Mouse (Mus musculus) liver, postnatal 0 days (tissue): ENCODE results near the gene Cyp2j7. TPM values are rescaled to one million over a fixed set of nuclear protein-coding genes. Genes with fewer than 3 reads are reported as not detected.
"Not testable (repeated sequence)": the region's sequence is repeated elsewhere in the genome, so short reads cannot be mapped to it uniquely, and the experiment has no call there.

Experiments
- ATAC-seq: fragments of 200-750 bp; cut with Nextera tagmentation; 2 replicates; pipeline ENCODE4 v1.8.0; 2017; ENCODE audit warnings: mild to moderate bottlenecking, moderate library complexity
- DNase-seq: peaks from one replicate; pipeline ENCODE4 v3.0.0-alpha.2; 2016
- H3K27ac ChIP-seq: fragments of 300-500 bp; sonication (generic); 2 replicates; pipeline ENCODE4 v1.5.1; 2014; ENCODE audit warnings: antibody characterized with exemption, moderate library complexity, mild to moderate bottlenecking, low read depth
- H3K27me3 ChIP-seq: fragments of 300-500 bp; sonication (generic); 2 replicates; pipeline ENCODE4 v1.6.1; 2014; ENCODE audit warnings: low read length, control low read depth, mixed read lengths; ENCODE audit not compliant: insufficient read depth
- H3K36me3 ChIP-seq: fragments of 300-500 bp; sonication (generic); replicated peaks from 2 replicates; pipeline ENCODE4 v1.6.1; 2014; ENCODE audit warnings: mild to moderate bottlenecking, control low read depth, low read length, moderate library complexity, mixed read lengths; ENCODE audit not compliant: insufficient read depth
- H3K4me1 ChIP-seq: fragments of 300-500 bp; sonication (generic); 2 replicates; pipeline ENCODE4 v1.6.1; 2014; ENCODE audit warnings: antibody characterized with exemption, mild to moderate bottlenecking, control low read depth; ENCODE audit not compliant: insufficient read depth
- H3K4me2 ChIP-seq: fragments of 300-500 bp; sonication (generic); 2 replicates; pipeline ENCODE4 v1.6.1; 2014; ENCODE audit warnings: low read depth, mild to moderate bottlenecking, low read length, moderate library complexity, mixed read lengths
- H3K4me3 ChIP-seq: fragments of 300-500 bp; sonication (generic); 2 replicates; pipeline ENCODE4 v1.5.1; 2014; ENCODE audit warnings: low read depth, low read length
- H3K9ac ChIP-seq: fragments of 300-500 bp; sonication (generic); replicated peaks from 2 replicates; pipeline ENCODE4 v1.6.1; 2014; ENCODE audit warnings: mild to moderate bottlenecking, moderate library complexity
- H3K9me3 ChIP-seq: fragments of 300-500 bp; sonication (generic); 2 replicates; pipeline ENCODE4 v1.6.1; 2016; ENCODE audit warnings: mild to moderate bottlenecking, control low read depth, low read length, mixed read lengths
- CTCF ChIP-seq: sonication (generic); IDR thresholded peaks from 2 replicates; pipeline ENCODE4 v1.5.1; 2016; ENCODE audit warnings: antibody characterized with exemption, low read depth
- EP300 ChIP-seq: IDR thresholded peaks from 2 replicates; pipeline ENCODE4 v1.6.1; 2016; ENCODE audit warnings: antibody characterized with exemption, low read depth, mild to moderate bottlenecking
- WGBS: fragments of 180-500 bp; shearing (Covaris S2); extraction: QIAGEN DNeasy Blood & Tissue Kit; methylation state at CpG from one replicate; pipeline ENCODE4 v1.1.7; 2014; ENCODE audit not compliant: insufficient replicate concordance; 5-methylcytosine and 5-hydroxymethylcytosine counted together
- polyA plus RNA-seq: library from polyadenylated mRNA; unstranded; fragments of >200 nt; fragmentation: Nextera tagmentation; extraction: Ambion mirVana; gene quantifications from 2 replicates; pipeline ENCODE4 v1.2.1, GENCODE M21; 2015

The Cyp2j7 gene
- not detected in 2 replicates for polyA plus RNA-seq

DNA sequence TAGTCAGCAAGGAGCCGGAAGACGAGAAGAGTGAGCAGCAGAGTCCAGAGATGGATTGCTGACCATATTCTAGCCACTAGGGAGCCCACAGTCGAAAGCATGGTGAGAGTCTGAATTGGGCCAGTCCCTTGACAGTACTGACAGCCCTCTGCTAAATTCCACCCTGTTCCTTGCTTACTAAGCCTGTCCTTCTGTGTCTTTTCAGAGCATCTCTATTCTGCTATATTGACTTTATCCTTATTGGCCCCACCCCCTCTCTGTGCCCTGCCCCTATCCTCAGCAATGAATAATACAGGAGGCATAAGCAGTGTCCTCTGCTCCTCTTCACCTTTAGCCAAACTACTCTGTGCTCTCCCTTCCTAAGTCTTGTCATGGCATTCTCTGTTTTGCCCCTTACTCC, at the start of gene Cyp2j7:
Gene Cyp2j7, minus strand, starts transcription at position 101 of the 400 bp plus-strand sequence.
- Histone ChIP-seq H3K27ac (no peak within 1 kb of the TSS), H3K4me1 (no peaks in the 10 kb centered on the region), H3K9ac (no peak within 1 kb of the TSS), H3K4me2 (no peak within 1 kb of the TSS), H3K9me3 (no peaks in the 10 kb centered on the region), H3K4me3 (no peak within 1 kb of the TSS), H3K36me3 (no peaks in the 10 kb centered on the region), H3K27me3 (no peaks in the 10 kb centered on the region)
- ATAC-seq (no peak), DNase-seq (no peak)
- WGBS, result 70% methylated on average over 3 of the region's 3 CpGs
- TF ChIP-seq EP300 (no peak), CTCF (no peak)

DNA sequence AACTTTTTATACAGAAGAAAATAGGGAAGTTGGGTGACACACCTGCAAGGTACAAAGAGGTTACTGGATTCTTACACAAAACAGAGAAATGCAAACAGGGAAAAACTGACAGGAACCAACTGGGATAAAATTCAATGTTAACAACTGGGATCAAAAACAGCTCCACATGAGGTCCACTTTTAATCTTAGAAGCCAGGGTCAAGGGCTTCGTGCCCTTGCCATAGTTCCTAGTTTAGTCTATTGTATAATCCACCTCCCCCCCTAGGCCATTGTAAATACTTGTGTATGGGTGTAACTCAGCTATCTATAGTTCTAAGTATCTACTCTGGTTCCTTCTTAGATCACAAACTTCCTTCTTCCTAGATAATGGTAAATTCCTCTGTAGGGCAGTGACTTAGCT, 40.4 kb upstream of the Cyp2j7 start:
- H3K36me3 ChIP-seq, H3K4me3 ChIP-seq, H3K9me3 ChIP-seq, ATAC-seq, H3K27ac ChIP-seq, DNase-seq, H3K9ac ChIP-seq, H3K4me1 ChIP-seq, H3K4me2 ChIP-seq, H3K27me3 ChIP-seq: not testable (repeated sequence)
- WGBS, result 62% methylated on average over 1 of the region's 1 CpGs

DNA sequence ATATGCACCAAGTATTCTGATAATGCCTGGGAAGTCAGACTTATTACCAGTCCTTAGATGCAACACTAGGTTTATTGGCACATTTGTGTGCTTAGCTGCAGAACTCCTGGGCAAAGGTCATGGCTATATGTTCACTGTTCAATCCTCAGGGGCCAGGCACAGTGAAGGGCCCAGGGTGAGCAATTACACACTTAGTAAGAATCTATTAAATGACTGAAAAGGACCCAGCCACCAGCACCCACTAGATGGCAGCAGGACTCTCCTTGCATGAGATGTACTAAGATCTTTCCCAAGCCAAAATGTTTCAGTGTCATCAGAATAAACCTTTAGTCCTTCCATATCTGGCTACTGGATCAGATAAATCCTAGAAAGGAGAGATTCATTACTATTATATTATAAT, 37.4 kb upstream of the Cyp2j7 start:
- Histone ChIP-seq H3K9ac (no peak overlapping the region), H3K4me2 (no peak overlapping the region)
- ATAC-seq, result no peak

DNA sequence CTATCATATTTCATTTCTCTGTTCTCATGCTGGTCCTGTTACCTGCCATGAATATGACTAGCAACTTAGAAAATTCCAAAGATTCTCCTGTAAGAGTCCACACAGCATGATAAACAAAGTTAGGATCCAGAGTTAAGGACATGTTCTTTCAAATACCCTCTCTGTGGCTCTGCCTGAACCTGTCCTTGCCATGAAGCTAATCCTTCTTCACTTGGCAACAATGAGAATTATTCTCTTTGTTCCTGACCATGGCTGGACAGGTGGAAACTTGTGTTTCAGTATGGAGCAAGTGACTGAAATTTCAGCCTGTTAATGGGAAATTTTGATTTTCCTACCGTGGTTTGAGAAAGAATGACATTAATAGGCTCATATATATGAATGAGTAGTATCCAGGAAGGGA, 39.8 kb downstream of the Cyp2j7 start:
- no peaks in the 10 kb centered on the region for H3K36me3 ChIP-seq
- no peak for DNase-seq
- no peaks in the 10 kb centered on the region for H3K4me1 ChIP-seq
- H3K9ac ChIP-seq, result no peak overlapping the region
- H3K9me3 ChIP-seq, result no peaks in the 10 kb centered on the region
- WGBS, result 43% methylated on average over 1 of the region's 1 CpGs
- TF ChIP-seq EP300, result no peak
- no peak for TF ChIP-seq CTCF
- no peak overlapping the region for H3K27ac ChIP-seq
- no peaks in the 10 kb centered on the region for H3K27me3 ChIP-seq
- no peak overlapping the region for H3K4me3 ChIP-seq
- H3K4me2 ChIP-seq, result no peak overlapping the region
- ATAC-seq, result no peak

More for the DNA sequence above, 37.4 kb upstream of the Cyp2j7 start:
- Histone ChIP-seq H3K36me3 (no peaks in the 10 kb centered on the region), H3K4me3 (no peak overlapping the region), H3K4me1 (no peaks in the 10 kb centered on the region), H3K27ac (no peak overlapping the region), H3K27me3 (no peaks in the 10 kb centered on the region), H3K9me3 (no peaks in the 10 kb centered on the region)
- DNase-seq, result peak; percentile 33
- TF ChIP-seq EP300 (no peak), CTCF (peak; percentile 57)

DNA sequence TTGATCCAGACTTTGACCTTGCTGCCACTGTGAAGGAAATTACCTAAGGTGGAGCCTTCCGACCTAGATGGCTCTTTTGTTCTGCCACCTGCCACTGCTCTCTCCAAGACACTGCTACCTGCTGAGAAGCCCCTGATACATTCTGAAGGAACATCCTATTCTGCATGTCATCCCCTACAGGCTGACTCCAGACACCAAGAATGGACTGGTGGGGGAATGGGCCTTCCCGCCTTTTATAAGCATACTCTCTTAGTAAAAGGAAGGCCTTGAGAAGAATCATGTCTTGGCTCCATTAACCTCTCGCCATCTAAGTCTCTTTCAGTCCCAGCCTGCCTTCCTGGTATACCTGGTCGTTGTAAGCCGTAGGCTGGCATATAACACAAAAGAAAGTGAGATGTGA, 47.1 kb downstream of the Cyp2j7 start:
- not testable (repeated sequence) for H3K4me3 ChIP-seq, H3K27ac ChIP-seq, DNase-seq, H3K36me3 ChIP-seq, H3K9me3 ChIP-seq, H3K27me3 ChIP-seq, H3K9ac ChIP-seq, H3K4me1 ChIP-seq, H3K4me2 ChIP-seq, ATAC-seq
- 82% methylated on average over 5 of the region's 5 CpGs for WGBS

DNA sequence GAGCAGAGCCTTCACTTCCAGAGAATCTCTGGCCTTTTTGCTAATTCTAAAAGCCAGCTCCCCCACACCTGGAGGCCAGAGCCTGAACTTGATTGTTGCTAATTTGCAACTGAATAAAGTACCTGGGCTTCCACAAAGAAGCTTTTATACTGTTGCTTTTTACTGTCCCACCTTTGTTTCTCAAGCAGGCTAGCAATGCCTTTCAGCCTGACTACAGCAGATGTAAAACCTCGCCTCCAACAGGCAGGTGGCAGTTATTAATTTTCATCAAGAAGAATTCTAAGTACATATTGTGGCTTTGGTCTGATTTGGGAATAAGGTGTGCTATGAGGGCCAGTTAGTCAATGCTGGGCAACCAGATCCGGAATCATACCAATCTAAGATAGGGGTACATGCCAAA, 47.8 kb downstream of the Cyp2j7 start:
- H3K9me3 ChIP-seq, H3K27me3 ChIP-seq, H3K36me3 ChIP-seq, H3K9ac ChIP-seq, H3K4me1 ChIP-seq, H3K27ac ChIP-seq, H3K4me3 ChIP-seq, ATAC-seq, DNase-seq, H3K4me2 ChIP-seq: not testable (repeated sequence)
- WGBS, result 74% methylated on average over 2 of the region's 2 CpGs

DNA sequence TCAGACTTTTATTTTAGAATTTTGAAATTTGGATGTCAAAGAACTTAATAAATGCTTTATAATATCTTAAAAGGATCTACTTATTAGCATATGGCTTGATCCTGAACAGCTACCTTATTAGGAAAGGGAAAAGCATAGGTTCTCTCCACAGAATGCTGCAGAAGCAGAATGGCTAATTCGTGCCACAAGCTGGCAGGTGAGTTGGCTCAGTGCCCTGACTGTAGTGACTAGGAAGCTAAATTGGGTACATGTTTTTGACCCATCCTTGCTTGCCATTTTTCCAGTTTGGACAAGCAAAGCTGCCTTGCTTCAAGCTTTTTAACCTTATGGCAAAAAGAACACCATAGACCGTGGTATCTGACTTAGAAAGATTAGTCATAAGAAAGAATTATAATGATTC, 48.3 kb downstream of the Cyp2j7 start:
- H3K4me2 ChIP-seq, H3K4me1 ChIP-seq, H3K27ac ChIP-seq, H3K36me3 ChIP-seq, H3K27me3 ChIP-seq, H3K9me3 ChIP-seq, DNase-seq, ATAC-seq, H3K4me3 ChIP-seq, H3K9ac ChIP-seq: not testable (repeated sequence)
- 75% methylated on average over 2 of the region's 2 CpGs for WGBS

DNA sequence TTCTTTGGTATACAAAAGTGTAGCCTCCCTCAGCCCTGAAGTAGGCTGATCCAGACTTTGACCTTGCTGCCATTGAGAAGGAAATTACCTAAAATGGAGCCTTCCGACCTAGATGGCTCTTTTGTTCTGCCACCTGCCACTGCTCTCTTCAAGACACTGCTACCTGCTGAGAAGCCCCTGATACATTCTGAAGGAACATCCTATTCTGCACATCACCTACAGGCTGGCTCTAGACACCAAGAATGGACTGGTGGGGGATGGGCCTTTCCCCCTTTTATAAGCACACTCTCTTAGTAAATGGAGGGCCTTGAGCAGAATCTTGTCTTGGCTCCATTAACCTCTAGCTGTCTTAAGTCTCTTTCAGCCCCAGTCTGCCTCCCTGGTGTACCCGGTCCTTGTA, 51.7 kb downstream of the Cyp2j7 start:
- not testable (repeated sequence) for H3K4me1 ChIP-seq, H3K4me2 ChIP-seq, H3K9me3 ChIP-seq, H3K27me3 ChIP-seq, ATAC-seq, H3K27ac ChIP-seq, H3K9ac ChIP-seq, H3K36me3 ChIP-seq, DNase-seq, H3K4me3 ChIP-seq
- 78% methylated on average over 2 of the region's 2 CpGs for WGBS
